Mouse (Mus musculus) bone marrow, adult 2 months (tissue): Measurements from ENCODE around the gene Hdhd3. TPM values are rescaled to one million over a fixed set of nuclear protein-coding genes. Genes with fewer than 3 reads are reported as not detected.
A peak's percentile ranks its signal among the peaks of the same experiment; 100 is the strongest.

ENCODE experiments used
- H3K27ac ChIP-seq: fragments of 200-500 bp; 2 replicates; pipeline ENCODE4 v1.5.1; 2012; ENCODE audit warnings: low read depth, mild to moderate bottlenecking, control low read depth, inconsistent platforms, low read length; ENCODE audit not compliant: control insufficient read depth, poor library complexity, insufficient read depth
- H3K4me1 ChIP-seq: fragments of 200-500 bp; 2 replicates; pipeline ENCODE4 v1.6.1; 2011; ENCODE audit warnings: low read length; ENCODE audit not compliant: control insufficient read depth, insufficient read depth
- H3K4me3 ChIP-seq: fragments of 200-500 bp; replicated peaks from 2 replicates; pipeline ENCODE3; 2011; ENCODE audit warnings: mild to moderate bottlenecking, low read depth, low read length, control low read depth; ENCODE audit not compliant: control insufficient read depth
- CTCF ChIP-seq: fragments of 200-500 bp; IDR thresholded peaks from 2 replicates; pipeline ENCODE4 v1.5.1; 2011; ENCODE audit warnings: low read length, control low read depth; ENCODE audit not compliant: control insufficient read depth, insufficient read depth
- POLR2A ChIP-seq: fragments of 200-500 bp; IDR thresholded peaks from 2 replicates; pipeline ENCODE4 v1.6.1; 2011; ENCODE audit warnings: low read depth, mild to moderate bottlenecking, control low read depth, low read length, borderline replicate concordance; ENCODE audit not compliant: control insufficient read depth
- WGBS: fragments of 180-500 bp; shearing (Covaris S2); methylation state at CpG from one replicate; pipeline ENCODE4 v1.1.7; 2018; 5-methylcytosine and 5-hydroxymethylcytosine counted together
- polyA plus RNA-seq: library from polyadenylated mRNA; stranded (reverse); fragments of >200 nt; gene quantifications from 2 replicates; pipeline ENCODE4 v1.2.4, GENCODE M21; 2011; ENCODE audit warnings: low replicate concordance; ENCODE audit not compliant: missing spikeins, insufficient read depth, insufficient read length

Hdhd3 gene
- polyA plus RNA-seq, 1 experiment, result not detected

DNA sequence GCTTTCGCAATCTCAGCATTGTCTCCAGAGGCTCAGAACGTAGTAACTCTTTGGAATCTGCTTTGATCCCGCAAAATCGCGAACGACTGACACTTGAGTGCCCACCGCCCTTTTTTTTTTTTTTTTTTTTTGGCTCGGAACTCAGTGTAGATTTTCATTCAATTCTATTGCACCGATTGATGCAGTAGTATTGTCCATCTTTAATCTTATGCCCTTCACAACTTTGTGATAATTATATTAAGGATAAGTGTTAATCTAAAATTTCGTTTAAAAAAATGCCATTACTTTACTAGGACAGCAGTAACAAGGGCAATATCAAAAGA is 22.2 kb upstream of the Hdhd3 start:
- Histone ChIP-seq H3K4me3 (peak overlapping the region; percentile 15), H3K27ac (no peak overlapping the region), H3K4me1 (no peaks in the 10 kb centered on the region; the same call in 1 of the 2 replicates)
- TF ChIP-seq POLR2A (no peak), CTCF (no peak)
- WGBS, result 2% methylated on average over 10 of the region's 10 CpGs

DNA sequence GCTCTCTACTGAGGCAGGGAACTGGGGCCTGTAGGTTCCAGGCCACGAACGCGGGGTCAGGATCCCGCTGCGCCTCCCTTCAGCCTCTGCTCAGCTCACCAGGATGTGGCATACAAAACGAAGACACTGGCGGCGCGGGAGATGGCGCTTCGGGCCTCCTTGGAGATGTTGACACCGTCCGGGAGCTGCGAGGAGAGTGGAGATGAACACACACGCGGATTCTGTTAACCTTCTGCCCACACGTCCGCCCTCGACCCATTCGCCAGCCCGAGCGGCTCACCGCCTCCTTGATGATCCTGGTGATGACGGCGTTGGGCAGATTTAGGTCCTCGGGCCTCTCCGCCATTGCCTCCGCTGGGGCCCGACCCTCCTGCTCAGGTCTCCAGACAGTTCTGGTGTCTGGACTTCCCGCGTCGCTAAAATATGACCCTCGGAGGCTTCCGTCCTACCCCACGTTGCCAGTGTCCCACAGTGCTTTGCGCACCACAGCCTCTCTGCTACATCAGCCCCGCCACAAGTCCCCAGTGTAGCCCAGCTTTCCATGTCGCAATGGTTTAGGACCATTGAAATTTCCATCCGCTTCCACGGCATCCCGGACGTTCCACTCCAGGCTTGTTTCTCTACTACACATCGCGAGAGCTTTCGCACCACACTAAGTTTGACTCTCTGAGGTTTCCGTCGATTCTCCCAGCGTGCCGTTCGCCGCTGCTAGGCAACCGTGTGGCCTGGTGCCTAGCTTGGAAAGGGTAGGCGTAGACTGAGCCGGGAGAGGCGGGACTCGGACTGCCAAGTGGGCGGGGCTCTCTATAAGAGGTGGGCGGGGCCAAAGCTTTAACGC is 21.6 kb upstream of the Hdhd3 start, which contains the start of the genes Pole3 and 4933430I17Rik:
Gene Pole3, minus strand, starts transcription at position 418 of the 838 bp plus-strand sequence.
Gene 4933430I17Rik, plus strand, starts transcription at position 719 of the 838 bp plus-strand sequence.
- peak within 1 kb of the TSS; percentile 48 for H3K27ac ChIP-seq
- peak within 1 kb of the TSS; percentile 81 for H3K4me3 ChIP-seq
- no peaks in the 10 kb centered on the region; the same call in 1 of the 2 replicates for H3K4me1 ChIP-seq
- TF ChIP-seq CTCF, result no peak
- peak; percentile 36; the same call in 1 of the 2 replicates for TF ChIP-seq POLR2A
- WGBS, result under 1% methylated on average over 59 of the region's 59 CpGs

DNA sequence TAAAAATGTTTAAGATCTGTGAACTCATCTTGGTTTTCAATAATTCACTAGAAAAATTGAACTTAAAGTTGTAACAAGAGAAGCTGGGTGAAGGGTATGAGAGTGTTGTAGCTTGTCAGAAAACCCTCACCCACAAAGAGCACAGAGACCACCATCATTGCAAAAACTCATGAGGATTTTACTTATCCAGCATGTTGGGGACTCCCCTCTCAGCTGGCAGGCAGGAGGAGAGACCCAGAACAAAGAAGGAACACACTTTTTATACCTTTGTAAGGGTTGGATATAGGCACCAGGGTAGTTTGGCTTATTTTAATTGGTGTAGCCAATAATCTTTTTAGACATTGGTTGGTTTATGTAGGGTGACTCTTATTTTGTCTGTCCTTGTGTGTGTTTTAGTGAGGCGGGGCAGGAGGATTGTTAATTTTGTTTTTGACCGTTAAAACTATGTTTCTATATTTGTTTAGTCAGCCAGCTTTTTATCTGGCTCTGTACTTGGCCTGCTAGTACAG is 17.7 kb upstream of the Hdhd3 start:
- Histone ChIP-seq H3K27ac (no peak overlapping the region), H3K4me3 (no peak overlapping the region), H3K4me1 (peaks cover 2% of the 10 kb centered on the region)
- TF ChIP-seq POLR2A, result no peak
- no peak for TF ChIP-seq CTCF
- 60% methylated on average over 2 of the region's 2 CpGs for WGBS

DNA sequence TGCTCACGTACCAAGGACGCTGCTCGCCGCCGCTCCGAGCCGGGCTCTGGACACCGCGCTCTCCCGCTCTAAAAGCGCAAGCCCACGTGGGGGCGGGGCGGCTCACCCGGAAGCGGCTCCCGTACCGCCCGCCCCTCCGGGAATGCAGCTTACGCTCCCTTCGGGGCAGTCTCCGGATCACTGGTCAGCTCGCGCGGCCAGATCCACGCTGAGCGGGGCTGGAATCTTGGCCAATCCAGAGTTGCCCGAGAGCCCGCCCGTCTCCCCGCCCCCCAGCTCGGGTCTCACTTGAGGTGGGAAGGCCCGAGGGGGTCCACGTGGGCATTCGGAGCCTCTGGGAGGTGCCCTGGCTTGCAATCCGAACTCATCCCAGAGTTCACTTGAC is 16.6 kb upstream of the Hdhd3 start, which contains the start of gene Alad:
Gene Alad, minus strand, starts transcription at position 70 of the 385 bp plus-strand sequence.
- TF ChIP-seq CTCF (no peak), POLR2A (peak; percentile 72; the same call in 1 of the 2 replicates)
- Histone ChIP-seq H3K4me1 (peaks cover 2% of the 10 kb centered on the region), H3K4me3 (peak within 1 kb of the TSS; percentile 91), H3K27ac (peak within 1 kb of the TSS; percentile 82)
- under 1% methylated on average over 37 of the region's 37 CpGs for WGBS

DNA sequence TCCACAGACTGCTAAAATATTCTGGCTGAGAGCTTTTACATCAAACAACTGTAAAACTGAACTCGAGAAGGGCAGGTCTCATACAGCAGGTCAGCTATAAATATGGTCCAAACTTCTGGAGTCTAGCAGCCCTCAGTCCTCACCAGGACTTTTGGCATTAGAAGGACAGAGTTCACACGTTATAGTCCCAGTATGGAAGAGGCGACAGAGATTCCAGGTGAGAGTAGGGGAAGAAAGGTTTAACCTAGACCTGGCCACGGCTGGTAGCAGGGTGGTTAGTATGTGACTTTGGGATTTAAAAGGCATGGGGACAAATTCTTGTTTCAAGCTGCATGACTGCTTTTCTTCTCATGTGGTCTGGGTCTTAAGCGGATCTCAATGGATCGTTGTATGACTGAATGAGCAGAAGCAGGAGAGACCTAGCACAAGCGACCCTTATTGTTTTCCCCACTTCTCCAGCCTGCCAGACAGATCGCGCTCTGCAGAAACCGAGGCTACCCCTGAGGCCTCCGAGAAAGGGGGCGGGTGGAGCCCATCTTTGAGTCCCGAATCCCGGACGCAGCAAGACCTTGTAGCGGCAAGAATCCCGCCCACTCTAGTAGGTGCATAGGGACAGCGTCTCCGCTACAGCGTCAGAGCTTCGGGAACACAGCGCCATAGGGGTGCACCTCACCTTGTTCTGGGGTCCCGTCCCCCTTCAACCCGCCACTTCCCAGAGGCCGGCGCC is 16.0 kb upstream of the Hdhd3 start:
- Histone ChIP-seq H3K4me1 (peaks cover 2% of the 10 kb centered on the region), H3K4me3 (peak overlapping the region; percentile 91), H3K27ac (peak overlapping the region; percentile 82)
- TF ChIP-seq CTCF, result no peak
- no peak for TF ChIP-seq POLR2A
- 2% methylated on average over 26 of the region's 26 CpGs for WGBS

DNA sequence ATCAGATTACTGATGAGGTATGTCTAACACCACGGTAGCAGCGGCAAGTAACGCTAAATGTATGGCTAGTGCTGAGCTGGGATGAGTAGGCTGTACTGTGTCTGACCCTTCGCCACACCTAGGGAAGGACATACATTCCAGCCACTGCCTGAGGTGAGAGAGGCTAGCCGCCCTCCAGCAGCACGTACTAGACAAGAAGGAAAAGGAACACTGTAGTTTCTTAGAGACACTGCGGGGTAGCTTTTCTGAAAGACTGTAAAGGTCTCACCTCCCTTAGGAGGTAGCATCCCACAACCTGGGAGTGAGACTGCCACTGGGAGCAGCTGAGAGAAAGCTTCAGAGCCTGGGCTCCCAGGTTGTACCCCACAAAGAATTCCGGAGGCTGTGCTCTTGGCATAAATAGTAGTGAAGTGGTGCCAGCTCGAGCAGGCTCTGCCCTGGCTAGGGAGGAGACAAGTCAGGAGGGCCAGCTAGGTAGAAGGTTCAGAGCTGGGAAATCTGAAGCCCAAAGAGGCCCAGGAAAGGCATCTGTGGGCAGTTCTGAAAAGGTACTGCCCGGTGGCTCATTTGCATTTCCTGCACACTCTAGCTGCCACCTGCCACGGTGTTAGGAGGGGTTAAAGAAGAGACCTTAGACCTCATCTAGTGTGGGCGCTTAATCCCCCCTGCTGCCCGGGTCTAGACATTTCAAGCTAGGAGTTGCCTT is 15.3 kb upstream of the Hdhd3 start:
- H3K4me1 ChIP-seq, result peaks cover 2% of the 10 kb centered on the region

DNA sequence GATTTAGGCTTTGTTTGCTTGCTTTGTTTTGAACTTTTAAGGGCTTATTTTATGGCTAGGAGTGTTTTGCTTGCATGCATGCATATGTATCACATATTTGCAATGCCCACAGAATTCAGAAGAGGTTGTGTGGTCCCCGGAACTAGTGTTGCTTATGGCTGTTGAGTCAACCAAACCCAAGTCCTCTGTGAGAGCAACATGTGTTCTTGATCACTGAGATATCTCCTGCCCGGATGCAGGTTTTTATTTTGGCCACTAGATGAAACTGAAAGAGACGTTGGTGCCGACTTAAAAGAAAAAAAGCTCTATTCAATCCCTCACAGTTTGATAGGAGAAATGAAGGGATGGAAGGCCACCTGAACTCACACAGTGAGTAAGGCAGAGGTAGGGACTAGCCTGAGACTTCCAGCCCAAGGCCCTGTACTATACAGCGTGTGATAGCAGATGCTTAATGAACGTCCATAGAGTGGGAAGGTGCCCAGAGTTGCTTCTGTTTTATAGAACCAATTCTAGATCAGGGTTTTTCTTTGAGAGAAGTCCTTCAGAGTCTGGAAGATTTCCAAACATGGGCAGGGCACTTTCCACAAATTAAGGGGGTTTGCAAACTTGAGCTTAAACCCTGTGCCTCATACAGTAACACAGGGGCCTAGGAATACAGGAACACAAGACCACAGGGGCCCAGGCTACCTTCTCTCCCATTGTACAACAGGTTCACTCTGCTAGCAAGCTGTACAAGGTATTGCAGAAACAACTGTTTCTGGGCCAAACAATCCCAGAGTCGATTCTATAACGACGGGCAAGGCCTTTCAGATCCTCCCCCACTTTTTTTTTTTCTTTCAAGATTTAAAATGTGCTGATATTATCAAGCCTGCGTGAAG is 14.5 kb upstream of the Hdhd3 start:
- Histone ChIP-seq H3K27ac (peak overlapping the region; percentile 82), H3K4me3 (peak overlapping the region; percentile 91), H3K4me1 (peaks cover 2% of the 10 kb centered on the region)
- WGBS, result 30% methylated on average over 10 of the region's 10 CpGs
- no peak for TF ChIP-seq CTCF
- no peak for TF ChIP-seq POLR2A

More for the DNA sequence above, 15.3 kb upstream of the Hdhd3 start:
- Histone ChIP-seq H3K4me3 (peak overlapping the region; percentile 91), H3K27ac (peak overlapping the region; percentile 82)
- TF ChIP-seq POLR2A (no peak), CTCF (no peak)
- WGBS, result 37% methylated on average over 13 of the region's 13 CpGs
